Mouse (Mus musculus): ENCODE measurements around the gene Bag5. TPM values are rescaled to one million over a fixed set of nuclear protein-coding genes. Genes with fewer than 3 reads are reported as not detected.

Bag5 gene
- polyA plus RNA-seq, 1 experiment from 2014 or later, result 49.7 TPM

DNA sequence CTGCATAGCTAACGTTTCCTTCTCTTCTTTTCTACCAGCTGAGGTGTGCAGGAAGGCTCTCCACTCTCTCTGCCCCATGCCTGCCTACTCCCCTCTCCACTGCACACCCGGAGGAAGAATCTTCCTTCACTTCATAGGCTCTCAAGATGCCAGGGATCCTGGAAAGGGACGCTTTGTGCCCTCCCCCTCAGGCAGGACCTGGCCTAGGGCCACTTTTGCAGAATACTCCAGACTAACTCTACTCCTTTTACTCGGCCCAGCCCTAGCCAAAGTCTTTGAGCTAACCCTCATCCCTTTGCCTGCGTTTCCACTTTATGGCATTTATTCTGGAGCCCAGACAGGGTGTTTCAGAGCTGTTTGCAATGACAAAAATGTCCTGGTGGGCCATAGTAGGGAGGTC lies 35.6 kb downstream of the Bag5 start:
- H3K9ac ChIP-seq (ENCODE audit: low read depth, low read length), result peak overlapping the region; percentile 82
- peak overlapping the region; percentile 94 for H3K4me3 ChIP-seq (ENCODE audit: low read length)

GRCm38 (mm10) chr12:111675797-111676580 lies 37.1 kb downstream of the Bag5 start:
- Histone ChIP-seq H3K27ac (ENCODE audit: low read depth, low read length) (no peak overlapping the region), H3K4me1 (ENCODE audit: control insufficient read depth, insufficient read depth, low read length) (peaks cover 30% of the 10 kb centered on the region), H3K4me2 (replicated peaks; ENCODE audit: low read depth, low read length) (no peak overlapping the region), H3K4me3 (ENCODE audit: low read length) (no peak overlapping the region), H3K9me3 (ENCODE audit: control insufficient read depth, low read length) (no peaks in the 10 kb centered on the region), H3K27me3 (ENCODE audit: control insufficient read depth, insufficient read depth, low read length) (peaks cover 35% of the 10 kb centered on the region), H3K36me3 (ENCODE audit: control insufficient read depth, insufficient read depth, low read length) (peaks cover 7% of the 10 kb centered on the region), H3K9ac (ENCODE audit: low read depth, low read length) (no peak overlapping the region)
- ATAC-seq (ENCODE audit: low FRiP score, low TSS enrichment), result no peak
- 82% methylated on average over 6 of the region's 6 CpGs for WGBS

More for the DNA sequence above, 35.6 kb downstream of the Bag5 start:
- peaks cover 20% of the 10 kb centered on the region for H3K4me1 ChIP-seq (ENCODE audit: control insufficient read depth, insufficient read depth, low read length)
- H3K4me2 ChIP-seq (replicated peaks; ENCODE audit: low read depth, low read length), result peak overlapping the region; percentile 91
- no peak; the same call in 1 of the 2 replicates for ATAC-seq (ENCODE audit: low FRiP score, low TSS enrichment)
- no peaks in the 10 kb centered on the region for H3K9me3 ChIP-seq (ENCODE audit: control insufficient read depth, low read length)
- WGBS, result 19% methylated on average over 5 of the region's 5 CpGs
- peaks cover 13% of the 10 kb centered on the region for H3K36me3 ChIP-seq (ENCODE audit: control insufficient read depth, insufficient read depth, low read length)
- H3K27ac ChIP-seq (ENCODE audit: low read depth, low read length), result peak overlapping the region; percentile 96
- peaks cover 22% of the 10 kb centered on the region for H3K27me3 ChIP-seq (ENCODE audit: control insufficient read depth, insufficient read depth, low read length)

DNA sequence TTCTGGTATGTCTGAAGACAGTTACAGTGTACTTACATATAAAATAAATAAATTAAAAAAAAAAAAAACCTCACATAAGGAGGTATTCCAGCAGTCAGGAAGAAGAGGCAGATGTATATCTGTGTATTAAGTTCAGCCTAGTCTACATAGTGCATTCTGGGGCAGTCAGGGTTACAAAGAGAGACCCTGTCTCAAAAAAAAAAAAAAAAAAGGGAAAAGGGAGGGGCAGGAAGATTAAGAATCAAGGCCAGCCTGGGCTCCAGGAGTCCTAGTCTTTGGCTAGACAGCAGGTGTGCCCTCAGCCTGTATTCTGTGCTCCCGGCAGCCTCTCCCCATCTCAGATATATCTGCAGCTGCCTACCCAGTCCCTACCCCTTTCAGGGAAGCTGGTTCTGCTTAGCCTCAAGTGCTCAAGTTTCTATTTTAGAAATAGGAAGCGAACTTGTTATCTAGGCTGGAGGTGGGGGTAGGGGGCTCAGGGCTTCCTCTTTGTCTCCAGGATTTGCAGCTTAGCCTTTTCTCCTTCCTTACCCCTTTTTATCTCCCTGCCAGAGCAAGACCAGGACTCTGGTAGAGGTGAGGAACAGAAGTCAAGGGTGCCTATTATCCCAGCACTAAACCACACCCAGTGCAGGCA lies 38.1 kb downstream of the Bag5 start:
- no peak overlapping the region for H3K4me2 ChIP-seq (replicated peaks; ENCODE audit: low read depth, low read length)
- H3K9me3 ChIP-seq (ENCODE audit: control insufficient read depth, low read length), result no peaks in the 10 kb centered on the region
- H3K27me3 ChIP-seq (ENCODE audit: control insufficient read depth, insufficient read depth, low read length), result peaks cover 42% of the 10 kb centered on the region
- H3K36me3 ChIP-seq (ENCODE audit: control insufficient read depth, insufficient read depth, low read length), result no peaks in the 10 kb centered on the region; the same call in 1 of the 2 replicates
- H3K4me3 ChIP-seq (ENCODE audit: low read length), result no peak overlapping the region
- ATAC-seq (ENCODE audit: low FRiP score, low TSS enrichment), result no peak
- no peak overlapping the region for H3K9ac ChIP-seq (ENCODE audit: low read depth, low read length)
- H3K4me1 ChIP-seq (ENCODE audit: control insufficient read depth, insufficient read depth, low read length), result peaks cover 34% of the 10 kb centered on the region
- 78% methylated on average over 2 of the region's 2 CpGs for WGBS
- no peak overlapping the region for H3K27ac ChIP-seq (ENCODE audit: low read depth, low read length)

DNA sequence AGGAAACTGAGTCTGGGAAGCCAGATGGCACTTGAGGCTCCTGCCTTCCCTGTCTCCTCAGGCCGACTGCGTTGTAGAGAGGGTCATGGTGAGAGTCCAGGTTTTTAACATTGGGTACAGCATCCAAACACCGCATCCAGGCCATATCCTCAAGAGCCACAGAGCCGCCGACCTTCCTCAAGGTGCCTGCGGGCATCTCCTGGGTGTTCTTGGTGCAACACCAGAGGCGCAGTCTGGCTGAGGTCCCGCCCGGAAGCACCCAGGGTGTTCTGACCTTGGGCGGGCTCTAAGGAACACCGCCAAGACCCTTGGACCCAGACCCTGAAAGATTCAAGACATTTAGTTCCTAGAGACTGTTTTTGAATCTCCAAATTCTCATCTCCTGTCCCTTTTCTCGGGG lies 40.5 kb downstream of the Bag5 start:
- peak overlapping the region; percentile 92 for H3K4me2 ChIP-seq (replicated peaks; ENCODE audit: low read depth, low read length)
- H3K27me3 ChIP-seq (ENCODE audit: control insufficient read depth, insufficient read depth, low read length), result peaks cover 42% of the 10 kb centered on the region
- H3K4me1 ChIP-seq (ENCODE audit: control insufficient read depth, insufficient read depth, low read length), result peaks cover 34% of the 10 kb centered on the region
- H3K9ac ChIP-seq (ENCODE audit: low read depth, low read length), result peak overlapping the region; percentile 54; the same call in 1 of the 2 replicates
- H3K36me3 ChIP-seq (ENCODE audit: control insufficient read depth, insufficient read depth, low read length), result no peaks in the 10 kb centered on the region
- H3K27ac ChIP-seq (ENCODE audit: low read depth, low read length), result no peak overlapping the region
- 13% methylated on average over 12 of the region's 12 CpGs for WGBS
- ATAC-seq (ENCODE audit: low FRiP score, low TSS enrichment), result no peak
- no peaks in the 10 kb centered on the region for H3K9me3 ChIP-seq (ENCODE audit: control insufficient read depth, low read length)
- peak overlapping the region; percentile 60 for H3K4me3 ChIP-seq (ENCODE audit: low read length)

DNA sequence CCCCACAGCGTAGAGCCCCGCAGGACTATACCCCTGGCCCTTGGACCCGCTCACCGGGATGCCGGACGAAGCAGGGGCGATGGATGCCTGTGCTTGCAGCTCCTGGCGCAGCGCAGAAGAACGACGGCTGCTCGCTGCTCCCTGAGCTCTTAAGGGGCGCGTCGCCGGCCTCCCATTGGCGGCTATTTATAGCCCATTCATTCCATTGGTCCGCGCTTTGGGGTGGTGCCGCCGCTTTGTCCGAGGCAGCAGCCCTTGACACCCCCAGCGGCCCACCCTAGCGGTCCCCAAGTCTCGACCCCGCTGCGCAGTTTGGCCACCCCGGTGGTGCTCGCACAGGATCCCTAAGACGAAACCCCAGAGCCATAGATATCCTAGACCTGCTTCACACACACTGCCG lies 40.9 kb downstream of the Bag5 start, which contains the start of gene Ckb:
Ckb (minus strand) TSS at position 163 of the 400 bp plus-strand sequence.
- 0% methylated on average over 28 of the region's 31 CpGs for WGBS
- Histone ChIP-seq H3K27ac (ENCODE audit: low read depth, low read length) (no peak within 1 kb of the TSS), H3K4me2 (replicated peaks; ENCODE audit: low read depth, low read length) (peak within 1 kb of the TSS; percentile 92), H3K4me1 (ENCODE audit: control insufficient read depth, insufficient read depth, low read length) (peaks cover 30% of the 10 kb centered on the region), H3K27me3 (ENCODE audit: control insufficient read depth, insufficient read depth, low read length) (peaks cover 42% of the 10 kb centered on the region), H3K9ac (ENCODE audit: low read depth, low read length) (peak within 1 kb of the TSS; percentile 54), H3K36me3 (ENCODE audit: control insufficient read depth, insufficient read depth, low read length) (no peaks in the 10 kb centered on the region), H3K4me3 (ENCODE audit: low read length) (peak within 1 kb of the TSS; percentile 60), H3K9me3 (ENCODE audit: control insufficient read depth, low read length) (no peaks in the 10 kb centered on the region)
- ATAC-seq (ENCODE audit: low FRiP score, low TSS enrichment), result peak; percentile 36

DNA sequence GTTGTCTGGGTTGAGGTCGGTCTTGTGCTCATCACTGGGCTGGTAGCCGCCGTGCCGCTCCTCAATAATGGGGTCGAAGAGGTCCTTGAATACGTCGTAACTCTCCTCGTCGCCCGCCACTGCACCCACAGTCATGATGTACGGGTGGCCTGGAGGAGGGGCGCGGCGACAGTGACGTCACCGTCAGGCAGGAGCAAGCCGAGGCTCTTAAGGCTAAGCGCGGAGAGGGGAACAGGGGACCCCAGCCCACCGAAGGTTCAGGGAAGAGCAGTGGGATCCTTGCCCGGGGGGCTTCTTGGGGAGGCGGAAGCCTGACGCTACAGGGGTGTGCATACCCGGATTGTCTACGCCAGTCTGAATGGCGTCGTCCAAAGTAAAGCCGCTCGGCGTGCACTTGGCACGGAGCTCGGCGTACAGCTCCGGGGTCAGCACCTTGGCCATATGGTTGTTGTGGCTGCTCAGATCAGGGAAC lies 41.6 kb downstream of the Bag5 start:
- Histone ChIP-seq H3K4me3 (ENCODE audit: low read length) (peak overlapping the region; percentile 60), H3K9ac (ENCODE audit: low read depth, low read length) (peak overlapping the region; percentile 54), H3K4me2 (replicated peaks; ENCODE audit: low read depth, low read length) (peak overlapping the region; percentile 92), H3K27ac (ENCODE audit: low read depth, low read length) (no peak overlapping the region), H3K27me3 (ENCODE audit: control insufficient read depth, insufficient read depth, low read length) (peaks cover 42% of the 10 kb centered on the region), H3K9me3 (ENCODE audit: control insufficient read depth, low read length) (no peaks in the 10 kb centered on the region), H3K4me1 (ENCODE audit: control insufficient read depth, insufficient read depth, low read length) (peaks cover 28% of the 10 kb centered on the region), H3K36me3 (ENCODE audit: control insufficient read depth, insufficient read depth, low read length) (no peaks in the 10 kb centered on the region)
- peak; percentile 22; the same call in 1 of the 2 replicates for ATAC-seq (ENCODE audit: low FRiP score, low TSS enrichment)
- WGBS, result under 1% methylated on average over 34 of the region's 34 CpGs

DNA sequence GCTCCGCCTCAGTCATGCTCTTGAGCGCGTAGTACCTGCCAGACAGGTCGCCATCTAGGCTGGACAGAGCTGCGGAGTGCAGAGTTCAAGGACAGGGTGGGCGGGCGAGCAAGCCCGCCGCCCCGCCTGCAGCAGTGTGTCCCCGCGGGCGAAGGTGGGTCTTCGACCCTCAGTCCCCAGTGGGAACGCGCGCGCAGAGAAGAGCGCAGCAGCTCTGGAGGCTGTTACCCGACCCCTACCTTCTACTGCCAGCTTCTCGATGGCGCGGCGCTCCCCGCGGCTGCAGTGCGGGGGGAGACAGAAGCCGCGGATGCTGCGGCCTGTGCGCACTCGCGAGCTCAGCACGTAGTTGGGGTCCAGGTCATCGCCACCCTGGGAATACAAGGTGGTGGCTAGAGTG lies 42.1 kb downstream of the Bag5 start:
- peaks cover 28% of the 10 kb centered on the region for H3K4me1 ChIP-seq (ENCODE audit: control insufficient read depth, insufficient read depth, low read length)
- H3K4me3 ChIP-seq (ENCODE audit: low read length), result peak overlapping the region; percentile 60
- ATAC-seq (ENCODE audit: low FRiP score, low TSS enrichment), result no peak; the same call in 1 of the 2 replicates
- H3K27me3 ChIP-seq (ENCODE audit: control insufficient read depth, insufficient read depth, low read length), result peaks cover 42% of the 10 kb centered on the region
- H3K27ac ChIP-seq (ENCODE audit: low read depth, low read length), result no peak overlapping the region
- H3K9me3 ChIP-seq (ENCODE audit: control insufficient read depth, low read length), result no peaks in the 10 kb centered on the region
- peak overlapping the region; percentile 92 for H3K4me2 ChIP-seq (replicated peaks; ENCODE audit: low read depth, low read length)
- no peaks in the 10 kb centered on the region for H3K36me3 ChIP-seq (ENCODE audit: control insufficient read depth, insufficient read depth, low read length)
- under 1% methylated on average over 35 of the region's 35 CpGs for WGBS
- H3K9ac ChIP-seq (ENCODE audit: low read depth, low read length), result peak overlapping the region; percentile 54

- Histone ChIP-seq H3K9ac (ENCODE audit: low read depth, low read length) (no peak overlapping the region), H3K27me3 (ENCODE audit: control insufficient read depth, insufficient read depth, low read length) (peaks cover 42% of the 10 kb centered on the region), H3K27ac (ENCODE audit: low read depth, low read length) (no peak overlapping the region), H3K4me3 (ENCODE audit: low read length) (peak overlapping the region; percentile 60), H3K4me2 (replicated peaks; ENCODE audit: low read depth, low read length) (peak overlapping the region; percentile 92), H3K36me3 (ENCODE audit: control insufficient read depth, insufficient read depth, low read length) (no peaks in the 10 kb centered on the region), H3K4me1 (ENCODE audit: control insufficient read depth, insufficient read depth, low read length) (peaks cover 28% of the 10 kb centered on the region), H3K9me3 (ENCODE audit: control insufficient read depth, low read length) (no peaks in the 10 kb centered on the region)
- 11% methylated on average over 28 of the region's 29 CpGs for WGBS
- no peak for ATAC-seq (ENCODE audit: low FRiP score, low TSS enrichment)
Measured at GRCm38 (mm10) chr12:111670371-111670971, 42.6 kb downstream of the Bag5 start.

Data from kidney, embryonic 14.5 days (tissue).